In genomic region chr2:158199281-158199680, GRCm38 (mm10) we compare ENCODE assay signal across 13 mouse cellular contexts. TPM values are rescaled to one million over a fixed set of nuclear protein-coding genes. Genes with fewer than 3 reads are reported as not detected.
DNase-seq lines count a peak whose midpoint lies in the region; ATAC-seq and TF ChIP-seq lines count a peak whose summit lies in the region.
"Had no signal": no experiment of that assay in that cellular context is flagged by ENCODE, and none has a peak within 500 bp of the region (broad histone marks: within the 10 kb centered on the region; RNA-seq: fewer than 3 reads in every experiment).

No protein-coding gene starts in this region.

- WGBS in heart, embryonic 12.5 days: 52% methylated on average over 3 of the region's 3 CpGs
- 38% methylated on average over 3 of the region's 3 CpGs for WGBS in lung, adult 2 months
- WGBS in midbrain, embryonic 14.5 days: 52% methylated on average over 3 of the region's 3 CpGs

- H3K27me3 ChIP-seq in heart, embryonic 12.5 days (replicated peaks): 0 out of 2 replicates have a peak, but pooled peaks cover 4% of the 10 kb centered on the region
- H3K27me3 ChIP-seq in midbrain, embryonic 14.5 days (ENCODE audit: control insufficient read depth, insufficient read depth, low read length): no peaks in the 10 kb centered on the region

- no peak for TF ChIP-seq POLR2A in lung, adult 2 months (IDR thresholded peaks at IDR 0.05; ENCODE audit: borderline replicate concordance, extremely low read depth, low read depth, low read length)

- 0 out of 2 replicates have a peak, but pooled peaks cover 3% of the 10 kb centered on the region for H3K4me1 ChIP-seq in heart, embryonic 12.5 days (replicated peaks)
- H3K4me1 ChIP-seq in lung, adult 2 months (ENCODE audit: control insufficient read depth, insufficient read depth, low read length): peaks cover 2% of the 10 kb centered on the region; the same call in 1 of the 2 replicates
- peaks cover 3% of the 10 kb centered on the region for H3K4me1 ChIP-seq in midbrain, embryonic 14.5 days (ENCODE audit: control insufficient read depth, insufficient read depth, low read length)

- no peak overlapping the region for H3K4me2 ChIP-seq in heart, embryonic 12.5 days
- no peak overlapping the region for H3K4me2 ChIP-seq in midbrain, embryonic 14.5 days (ENCODE audit: low read length)

- no peak overlapping the region for H3K9ac ChIP-seq in heart, embryonic 12.5 days
- H3K9ac ChIP-seq in midbrain, embryonic 14.5 days (replicated peaks; ENCODE audit: low read length): no peak overlapping the region

- no peak for TF ChIP-seq CTCF in lung, adult 2 months (IDR thresholded peaks at IDR 0.05; ENCODE audit: insufficient read depth, low read length)

- H3K9me3 ChIP-seq in heart, embryonic 12.5 days (replicated peaks): no peaks in the 10 kb centered on the region
- no peaks in the 10 kb centered on the region for H3K9me3 ChIP-seq in midbrain, embryonic 14.5 days (ENCODE audit: control insufficient read depth, low read length)

- H3K4me3 ChIP-seq in heart, embryonic 12.5 days: no peak overlapping the region
- H3K4me3 ChIP-seq in lung, adult 2 months (replicated peaks; ENCODE audit: extremely low read depth, low read depth, low read length): no peak overlapping the region
- no peak overlapping the region for H3K4me3 ChIP-seq in midbrain, embryonic 14.5 days (replicated peaks; ENCODE audit: low read depth, low read length)

- intact Hi-C loops in heart, postnatal 14 days (cut with DNase I): no loop called here

- DNase-seq in heart, postnatal 14 days: peak; percentile 25 to 35
- DNase-seq in lung, adult 18-20 months: peak; percentile 63 to 69
- no peak for DNase-seq in lung, adult 2 months
- peak; percentile 41 for DNase-seq in gastrocnemius, postnatal 10 days
- DNase-seq in mesoderm, embryonic 11.5 days (ENCODE audit: low read depth, low spot score): peak; percentile 33
- no peak for DNase-seq in ovary, postnatal 36 days (ENCODE audit: low spot score)
- no peak for DNase-seq in midbrain, embryonic 14.5 days
- DNase-seq: heart, postnatal 10 days; retina, postnatal 1 day; thymus, postnatal 25 days had no signal

- ATAC-seq in heart, embryonic 12.5 days (ENCODE audit: insufficient number of reproducible peaks, low FRiP score): no peak
- ATAC-seq in midbrain, embryonic 14.5 days (ENCODE audit: low FRiP score, low TSS enrichment): no peak
- ATAC-seq: intestine, postnatal 0 days had no signal

- no peaks in the 10 kb centered on the region for H3K36me3 ChIP-seq in heart, embryonic 12.5 days
- H3K36me3 ChIP-seq in midbrain, embryonic 14.5 days (ENCODE audit: control insufficient read depth, insufficient read depth, low read length): no peaks in the 10 kb centered on the region

- no peak overlapping the region for H3K27ac ChIP-seq in heart, embryonic 12.5 days (ENCODE audit: poor library complexity, severe bottlenecking)
- H3K27ac ChIP-seq in midbrain, embryonic 14.5 days (replicated peaks; ENCODE audit: low read depth, low read length): no peak overlapping the region

RNA-seq across cellular contexts. Expression of gene D630003M21Rik, which starts 29.7 kb away (rescaled TPM):
- 1 to 10 TPM; 7.0 to 7.4 TPM for total RNA-seq in heart, postnatal 14 days (2021)
- polyA plus RNA-seq in heart, embryonic 12.5 days (2016; fragmentation: Nextera tagmentation; extraction: Ambion mirVana): 1.1 and 1.5 TPM in 2 replicates
- polyA plus RNA-seq in lung, adult 2 months (2012; rRNA removed): 1.9 and 2.0 TPM in 2 replicates
- 1 to 10 TPM; 4.2 to 4.7 TPM for total RNA-seq in gastrocnemius, postnatal 10 days (2021)
- 0.97 and 1.4 TPM in 2 replicates for polyA plus RNA-seq in midbrain, embryonic 14.5 days (2014; fragmentation: Nextera tagmentation; extraction: Ambion mirVana)

RNA-seq across cellular contexts. Expression of gene Tgm2, which starts 53.0 kb away (rescaled TPM):
- total RNA-seq in heart, postnatal 14 days (2021): 100 to 1,000 TPM; 181 to 209 TPM
- 227 and 231 TPM in 2 replicates for polyA plus RNA-seq in heart, embryonic 12.5 days (2016; fragmentation: Nextera tagmentation; extraction: Ambion mirVana)
- 285 and 297 TPM in 2 replicates for polyA plus RNA-seq in lung, adult 2 months (2012; rRNA removed)
- 10 to 100 TPM; 55.0 to 69.1 TPM for total RNA-seq in gastrocnemius, postnatal 10 days (2021)
- polyA plus RNA-seq in midbrain, embryonic 14.5 days (2014; fragmentation: Nextera tagmentation; extraction: Ambion mirVana): 0.77 and 6.8 TPM in 2 replicates

RNA-seq across cellular contexts. Expression of gene Bpi, which starts 58.6 kb away (rescaled TPM):
- total RNA-seq in heart, postnatal 14 days (2021): not detected
- polyA plus RNA-seq in heart, embryonic 12.5 days (2016; fragmentation: Nextera tagmentation; extraction: Ambion mirVana): not detected in 2 replicates
- not detected in 2 replicates for polyA plus RNA-seq in lung, adult 2 months (2012; rRNA removed)
- not detected for total RNA-seq in gastrocnemius, postnatal 10 days (2021)
- polyA plus RNA-seq in midbrain, embryonic 14.5 days (2014; fragmentation: Nextera tagmentation; extraction: Ambion mirVana): not detected in 2 replicates
- total RNA-seq: heart, postnatal 10 days had no signal
- polyA plus RNA-seq: intestine, postnatal 0 days; lung, embryonic 16.5 days had no signal

Comparison
In these comparisons a context has a peak if more than half of its experiments do, and no peak if none do; other contexts are left out.
1. DNase-seq: peak in heart, postnatal 14 days (2 of 2), lung, adult 18-20 months (2 of 2), gastrocnemius, postnatal 10 days (single experiment) and mesoderm, embryonic 11.5 days (single experiment); none in lung, adult 2 months (single experiment), ovary, postnatal 36 days (single experiment) and midbrain, embryonic 14.5 days (single experiment).
2. RNA of gene Tgm2, which starts 53.0 kb away (polyA plus RNA-seq): 285 to 297 TPM in lung, adult 2 months and 227 to 231 TPM in heart, embryonic 12.5 days; 0.77 to 6.8 TPM in midbrain, embryonic 14.5 days; every median in the first group is over 10 times any median in the second.